Mouse (Mus musculus): ENCODE data around the gene Polr2g.

- TF ChIP-seq POLR2A (IDR thresholded peaks at IDR 0.05; ENCODE audit: low read depth, low read length) (no peak), CTCF (IDR thresholded peaks at IDR 0.05; ENCODE audit: borderline replicate concordance, insufficient read depth, low read length) (no peak)
Observed at GRCm38 (mm10) chr19:8755652-8756051, 42.7 kb downstream of the Polr2g start.
